Mouse (Mus musculus) kidney, postnatal 0 days (tissue): ENCODE measurements at regions not wholly inside any gene's neighbourhood (a gene's known extent, or its start where the extent isn't known, plus 50 kb on each side); places are given as distances from the start of the nearest gene placed in this dataset.
A peak's percentile ranks its signal among the peaks of the same experiment; 100 is the strongest.
"Not testable (repeated sequence)": the region's sequence is repeated elsewhere in the genome, so short reads cannot be mapped to it uniquely, and the experiment has no call there.

Experiments
- ATAC-seq: fragments of 200-750 bp; cut with Nextera tagmentation; replicated peaks from 2 replicates; pipeline ENCODE4 v1.8.0; 2017; ENCODE audit warnings: low read depth, moderate number of reproducible peaks, moderate TSS enrichment, moderate library complexity; ENCODE audit not compliant: low FRiP score
- DNase-seq: peaks from one replicate; pipeline ENCODE4 v3.0.0-alpha.2; 2016; ENCODE audit warnings: low spot score
- H3K27ac ChIP-seq: fragments of 300-500 bp; sonication (generic); 2 replicates; pipeline ENCODE4 v1.5.1; 2014; ENCODE audit warnings: mild to moderate bottlenecking
- H3K27me3 ChIP-seq: fragments of 300-500 bp; sonication (generic); 2 replicates; pipeline ENCODE4 v1.6.1; 2014; ENCODE audit warnings: low read length, mixed read lengths; ENCODE audit not compliant: insufficient read depth
- H3K36me3 ChIP-seq: fragments of 300-500 bp; sonication (generic); 2 replicates; pipeline ENCODE4 v1.6.1; 2014; ENCODE audit warnings: low read length, mixed read lengths; ENCODE audit not compliant: insufficient read depth
- H3K4me1 ChIP-seq: fragments of 300-500 bp; sonication (generic); replicated peaks from 2 replicates; pipeline ENCODE4 v1.6.1; 2014; ENCODE audit warnings: antibody characterized with exemption, low read length, mixed read lengths; ENCODE audit not compliant: insufficient read depth
- H3K4me2 ChIP-seq: fragments of 300-500 bp; sonication (generic); 2 replicates; pipeline ENCODE4 v1.6.1; 2014; ENCODE audit warnings: mild to moderate bottlenecking, low read length, moderate library complexity, mixed read lengths
- H3K4me3 ChIP-seq: fragments of 300-500 bp; sonication (generic); replicated peaks from 2 replicates; pipeline ENCODE4 v1.5.1; 2014; ENCODE audit warnings: low read depth, low read length
- H3K9ac ChIP-seq: fragments of 300-500 bp; sonication (generic); 2 replicates; pipeline ENCODE4 v1.6.1; 2014; ENCODE audit warnings: low read depth, low read length
- H3K9me3 ChIP-seq: fragments of 300-500 bp; sonication (generic); replicated peaks from 2 replicates; pipeline ENCODE4 v1.6.1; 2016; ENCODE audit warnings: low read length, inconsistent platforms, mixed read lengths
- CTCF ChIP-seq: IDR thresholded peaks from 2 replicates; pipeline ENCODE4 v1.5.1; 2016; ENCODE audit warnings: antibody characterized with exemption, low read depth, mild to moderate bottlenecking, moderate library complexity
- WGBS: fragments of 180-500 bp; shearing (Covaris S2); extraction: QIAGEN DNeasy Blood & Tissue Kit; methylation state at CpG from one replicate; pipeline ENCODE4 v1.1.7; 2014; 5-methylcytosine and 5-hydroxymethylcytosine counted together

DNA sequence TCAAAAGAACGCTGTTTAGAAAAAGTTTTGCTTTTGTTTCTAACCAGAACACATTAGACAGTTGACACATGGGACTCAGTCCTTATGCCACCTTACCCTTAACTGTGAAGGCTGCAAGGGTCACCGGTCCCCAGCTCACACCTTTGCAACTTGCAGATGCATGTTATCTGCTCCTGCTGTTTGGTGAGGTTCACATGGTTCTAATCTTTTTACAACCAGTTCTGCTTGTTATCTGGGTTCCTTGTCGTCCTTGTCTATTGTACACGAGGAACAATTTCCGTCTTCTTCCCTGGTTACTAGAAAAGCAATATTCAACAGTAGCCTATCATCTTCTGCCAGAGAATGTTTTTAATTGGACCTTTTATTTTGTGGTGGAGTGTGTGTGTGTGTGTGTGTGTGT, 200.8 kb downstream of the Gm21738 start:
- not testable (repeated sequence) for H3K27me3 ChIP-seq, DNase-seq, H3K36me3 ChIP-seq, H3K4me1 ChIP-seq, H3K4me3 ChIP-seq, H3K4me2 ChIP-seq, H3K9ac ChIP-seq, H3K27ac ChIP-seq, H3K9me3 ChIP-seq, ATAC-seq
- WGBS: 83% methylated on average over 5 of the region's 5 CpGs

DNA sequence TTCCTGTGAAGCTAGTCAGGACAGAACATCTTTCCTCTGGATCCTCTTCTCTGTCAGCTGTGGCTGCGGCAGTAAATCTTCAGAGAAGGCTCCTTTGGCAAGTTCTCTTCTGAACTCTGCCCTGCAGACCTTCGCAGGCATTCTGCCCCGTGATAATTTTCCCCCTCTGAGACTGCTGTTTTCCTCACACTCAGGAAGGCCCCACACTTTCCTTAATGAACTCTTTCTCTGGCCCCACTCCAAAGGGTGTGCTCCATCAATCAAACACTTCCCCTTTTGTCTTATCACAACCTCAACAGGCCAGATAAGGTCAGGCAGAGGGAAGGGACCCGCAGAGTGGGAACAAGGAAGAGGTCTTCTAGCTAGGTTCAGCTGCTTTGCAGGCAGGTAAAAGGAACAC, 210.2 kb downstream of the Gm21738 start:
- ATAC-seq: no peak
- Histone ChIP-seq H3K4me1 (no peaks in the 10 kb centered on the region), H3K9me3 (no peaks in the 10 kb centered on the region), H3K36me3 (no peaks in the 10 kb centered on the region), H3K4me2 (no peak overlapping the region), H3K4me3 (no peak overlapping the region), H3K27ac (no peak overlapping the region), H3K27me3 (no peaks in the 10 kb centered on the region), H3K9ac (no peak overlapping the region)
- TF ChIP-seq CTCF: no peak
- 43% methylated on average over 4 of the region's 4 CpGs for WGBS
- DNase-seq: peak; percentile 0

DNA sequence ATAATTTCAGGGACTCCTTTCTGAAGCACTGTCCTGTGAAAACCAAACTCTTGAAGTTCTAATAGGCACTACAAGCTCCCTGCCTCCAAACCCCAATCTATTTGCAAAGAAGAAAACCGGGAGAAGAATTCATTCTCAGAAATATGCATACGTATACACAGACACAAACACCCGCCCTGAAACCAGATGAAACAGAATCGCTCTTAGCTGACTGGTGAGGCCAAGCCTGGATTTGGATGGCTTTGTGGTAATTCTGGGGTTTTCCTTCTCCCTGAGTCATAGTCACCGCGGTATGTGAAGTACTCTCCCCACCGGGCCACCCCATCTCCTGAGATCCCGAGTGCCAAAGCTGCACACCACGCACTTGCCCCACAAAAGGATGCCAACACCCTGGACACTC, 238.5 kb downstream of the Gm21738 start:
- not testable (repeated sequence) for H3K4me2 ChIP-seq, H3K9me3 ChIP-seq, H3K4me3 ChIP-seq, DNase-seq, ATAC-seq, H3K4me1 ChIP-seq, H3K27me3 ChIP-seq, H3K27ac ChIP-seq, H3K36me3 ChIP-seq, H3K9ac ChIP-seq
- 70% methylated on average over 9 of the region's 9 CpGs for WGBS

GRCm38 (mm10) chr14:19178060-19178459, 240.7 kb downstream of the Gm21738 start:
- H3K9me3 ChIP-seq, DNase-seq, H3K9ac ChIP-seq, H3K4me2 ChIP-seq, H3K36me3 ChIP-seq, H3K27ac ChIP-seq, H3K27me3 ChIP-seq, H3K4me3 ChIP-seq, H3K4me1 ChIP-seq, ATAC-seq: not testable (repeated sequence)
- 57% methylated on average over 3 of the region's 3 CpGs for WGBS

DNA sequence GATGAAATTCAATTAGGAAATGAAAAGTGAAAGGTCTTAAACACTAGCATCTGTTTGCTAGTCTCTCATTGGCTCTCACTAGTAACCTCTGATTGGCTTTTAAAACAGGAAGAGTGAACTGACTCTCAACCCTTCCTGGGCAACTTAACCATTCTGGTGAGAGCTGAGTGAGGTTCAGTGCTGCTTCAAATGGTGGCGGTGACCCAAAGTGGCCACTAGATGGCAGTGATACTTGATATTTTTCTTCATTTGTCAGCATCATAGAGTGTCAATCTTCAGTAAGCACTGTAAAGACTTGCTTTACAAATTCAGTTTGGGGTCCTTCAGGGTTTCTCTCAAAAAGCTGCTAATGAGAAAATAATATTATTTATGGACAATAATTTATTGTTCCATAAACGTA, 243.4 kb downstream of the Gm21738 start:
- Histone ChIP-seq H3K36me3 (no peaks in the 10 kb centered on the region), H3K4me3 (no peak overlapping the region), H3K9me3 (no peaks in the 10 kb centered on the region), H3K27me3 (no peaks in the 10 kb centered on the region), H3K4me2 (no peak overlapping the region), H3K27ac (no peak overlapping the region), H3K9ac (no peak overlapping the region), H3K4me1 (no peaks in the 10 kb centered on the region)
- ATAC-seq: 0 out of 2 replicates have a peak, but pooled peaks have one; percentile 13
- DNase-seq: peak; percentile 25
- TF ChIP-seq CTCF: peak; percentile 57
- 10% methylated on average over 2 of the region's 2 CpGs for WGBS

- not testable (repeated sequence) for H3K9me3 ChIP-seq, H3K4me2 ChIP-seq, H3K4me1 ChIP-seq, H3K27me3 ChIP-seq, H3K36me3 ChIP-seq, ATAC-seq, H3K27ac ChIP-seq, H3K9ac ChIP-seq, DNase-seq, H3K4me3 ChIP-seq
- WGBS: 67% methylated on average over 4 of the region's 4 CpGs
Measured at GRCm38 (mm10) chr14:19170300-19171022, 248.3 kb downstream of the Gm21738 start.

GRCm38 (mm10) chr14:19166821-19167220, 251.9 kb downstream of the Gm21738 start:
- no peak overlapping the region for H3K9ac ChIP-seq
- H3K36me3 ChIP-seq: no peaks in the 10 kb centered on the region
- no peaks in the 10 kb centered on the region for H3K9me3 ChIP-seq
- TF ChIP-seq CTCF: no peak
- ATAC-seq: no peak
- DNase-seq: no peak
- no peaks in the 10 kb centered on the region for H3K27me3 ChIP-seq
- no peak overlapping the region for H3K4me3 ChIP-seq
- no peak overlapping the region for H3K4me2 ChIP-seq
- no peaks in the 10 kb centered on the region for H3K4me1 ChIP-seq
- no peak overlapping the region for H3K27ac ChIP-seq

GRCm38 (mm10) chr14:19139875-19140274, 245.8 kb upstream of the Ube2e2 start:
- WGBS: 77% methylated on average over 6 of the region's 6 CpGs
- H3K27me3 ChIP-seq, H3K36me3 ChIP-seq, H3K9me3 ChIP-seq, H3K4me1 ChIP-seq, ATAC-seq, H3K9ac ChIP-seq, H3K4me3 ChIP-seq, H3K27ac ChIP-seq, DNase-seq, H3K4me2 ChIP-seq: not testable (repeated sequence)
